Mouse (Mus musculus) urinary bladder, postnatal 4 days (tissue): Measurements from ENCODE around the gene Armh1.

Experiments used
- DNase-seq, 2 experiments: peaks; one replicate each; pipeline ENCODE4 v3.0.0; 2021 to 2022; ENCODE audit warnings: low spot score in 2 of 2

The Armh1 gene

DNA sequence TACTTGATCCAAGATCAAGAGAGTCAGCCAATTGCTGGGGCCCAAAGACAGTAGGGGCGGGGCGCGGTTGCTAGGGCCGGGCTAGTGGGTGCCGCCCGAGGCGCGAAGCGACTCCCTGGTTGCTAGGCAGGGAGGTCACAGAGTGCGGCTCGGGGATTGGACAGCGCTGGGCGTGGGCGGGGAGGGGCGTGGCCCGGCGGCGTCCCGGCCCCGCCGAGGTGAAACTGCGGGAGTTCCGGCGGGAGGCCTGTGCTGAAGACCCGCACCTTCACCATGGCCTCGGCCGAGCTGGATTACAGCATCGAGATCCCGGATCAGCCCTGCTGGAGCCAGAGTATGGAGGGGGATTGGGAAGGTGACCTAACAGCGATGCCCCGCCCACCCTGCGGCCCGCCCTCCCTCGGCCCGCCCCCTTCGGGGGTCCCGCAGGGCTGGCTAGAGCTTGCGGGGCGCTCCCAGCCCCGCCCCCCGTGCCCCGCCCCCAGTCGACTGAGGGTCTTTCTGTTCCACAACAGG is at the start of gene Armh1, which contains the start of gene Tmem53:
Gene Armh1, minus strand, starts transcription at position 325 of the 516 bp plus-strand sequence.
Gene Tmem53, plus strand, starts transcription at position 151 of the 516 bp plus-strand sequence.
- peak; percentile 92 for DNase-seq

DNA sequence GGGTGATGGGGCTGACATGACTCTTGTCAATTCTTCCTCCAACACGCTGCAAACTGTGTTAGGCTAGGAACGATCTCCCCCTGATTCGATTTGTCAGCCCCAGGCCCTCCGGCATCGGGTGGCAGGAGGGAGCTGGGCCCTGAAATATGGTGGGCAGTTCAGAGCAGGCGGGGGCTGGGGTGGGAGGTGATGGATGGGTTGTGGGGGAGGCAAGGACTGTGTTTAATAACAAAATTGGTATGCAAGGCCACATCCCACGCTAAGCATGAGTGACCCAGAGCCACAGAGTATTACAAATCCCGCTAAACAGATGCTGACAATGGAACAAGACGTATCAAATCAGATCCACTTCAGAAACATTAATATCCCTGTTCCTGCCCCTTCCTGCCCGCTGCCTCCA is 48.0 kb upstream of the Armh1 start:
- DNase-seq = no peak

DNA sequence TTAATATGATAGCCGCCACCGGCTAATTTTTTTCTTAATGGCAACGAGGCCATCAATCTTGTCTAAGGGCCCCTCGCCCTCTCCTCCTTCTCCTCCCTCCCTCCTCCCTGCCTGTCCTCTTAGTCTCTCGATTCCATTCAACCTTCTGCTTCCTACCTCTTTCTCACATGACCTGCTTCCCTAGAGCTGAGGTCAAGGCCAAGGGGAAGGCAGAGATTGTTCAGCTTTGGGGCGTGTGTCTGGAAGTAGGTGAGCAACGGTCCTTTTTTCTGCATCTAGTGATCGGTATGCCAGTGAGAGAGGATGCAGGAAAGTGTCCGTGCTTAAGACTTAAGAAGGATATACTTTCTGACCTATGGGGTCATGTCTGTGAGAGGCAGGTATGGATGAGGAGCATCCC is 45.9 kb upstream of the Armh1 start:
- DNase-seq = no peak

DNA sequence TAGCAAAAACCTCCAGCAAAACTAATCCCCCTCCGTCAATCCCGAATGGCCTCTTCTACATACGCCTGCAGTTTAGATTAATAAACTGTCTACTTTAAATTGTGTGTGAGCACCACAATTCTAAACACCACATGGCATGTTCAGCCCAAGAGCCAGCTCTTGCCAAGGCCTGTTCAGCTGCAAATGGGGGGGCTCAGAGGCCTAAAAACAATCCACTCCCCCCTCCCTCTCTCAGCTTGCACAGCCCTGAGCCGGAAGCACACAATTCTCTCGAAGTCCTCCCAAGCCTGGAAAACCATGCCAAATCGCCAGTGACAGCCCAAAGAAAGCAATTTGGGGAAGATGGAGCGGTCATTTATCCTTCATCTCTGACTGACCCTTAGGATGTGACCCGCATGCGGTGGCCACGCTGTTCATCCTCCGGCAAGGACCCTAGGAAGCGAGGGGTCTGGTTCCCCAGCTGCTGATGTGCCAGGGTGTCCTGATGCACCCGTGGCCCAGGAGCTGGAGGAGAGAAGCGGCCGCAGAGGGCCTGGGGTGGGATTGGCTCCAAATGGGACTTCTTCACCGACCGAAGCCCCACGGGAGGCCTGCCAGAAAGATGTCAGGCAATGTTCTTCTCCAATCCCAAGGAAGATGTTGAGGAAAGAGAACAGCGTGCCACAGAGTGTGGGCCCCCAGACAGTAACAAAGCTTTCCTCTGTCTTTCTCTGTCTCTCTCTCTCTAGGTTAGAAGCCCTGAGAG is 45.1 kb upstream of the Armh1 start:
- DNase-seq = no peak

DNA sequence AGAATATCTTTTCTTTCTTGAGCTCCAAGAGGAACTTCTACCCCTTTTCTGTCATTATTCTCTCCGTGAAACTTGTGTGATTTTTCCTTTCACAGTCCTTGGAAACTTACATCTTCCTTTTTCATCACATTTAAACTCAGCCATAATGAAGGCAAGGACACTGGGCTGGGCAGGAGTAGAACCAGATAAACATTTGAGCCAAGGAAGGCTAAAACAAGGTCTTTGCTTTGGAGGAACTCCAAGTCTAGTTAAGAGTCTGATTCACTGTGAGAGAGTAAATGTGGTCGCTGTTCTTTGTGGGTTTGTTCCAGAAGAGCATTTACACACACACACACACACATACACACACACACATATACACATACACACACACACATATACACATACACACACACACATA is 39.8 kb upstream of the Armh1 start:
- no peak for DNase-seq

DNA sequence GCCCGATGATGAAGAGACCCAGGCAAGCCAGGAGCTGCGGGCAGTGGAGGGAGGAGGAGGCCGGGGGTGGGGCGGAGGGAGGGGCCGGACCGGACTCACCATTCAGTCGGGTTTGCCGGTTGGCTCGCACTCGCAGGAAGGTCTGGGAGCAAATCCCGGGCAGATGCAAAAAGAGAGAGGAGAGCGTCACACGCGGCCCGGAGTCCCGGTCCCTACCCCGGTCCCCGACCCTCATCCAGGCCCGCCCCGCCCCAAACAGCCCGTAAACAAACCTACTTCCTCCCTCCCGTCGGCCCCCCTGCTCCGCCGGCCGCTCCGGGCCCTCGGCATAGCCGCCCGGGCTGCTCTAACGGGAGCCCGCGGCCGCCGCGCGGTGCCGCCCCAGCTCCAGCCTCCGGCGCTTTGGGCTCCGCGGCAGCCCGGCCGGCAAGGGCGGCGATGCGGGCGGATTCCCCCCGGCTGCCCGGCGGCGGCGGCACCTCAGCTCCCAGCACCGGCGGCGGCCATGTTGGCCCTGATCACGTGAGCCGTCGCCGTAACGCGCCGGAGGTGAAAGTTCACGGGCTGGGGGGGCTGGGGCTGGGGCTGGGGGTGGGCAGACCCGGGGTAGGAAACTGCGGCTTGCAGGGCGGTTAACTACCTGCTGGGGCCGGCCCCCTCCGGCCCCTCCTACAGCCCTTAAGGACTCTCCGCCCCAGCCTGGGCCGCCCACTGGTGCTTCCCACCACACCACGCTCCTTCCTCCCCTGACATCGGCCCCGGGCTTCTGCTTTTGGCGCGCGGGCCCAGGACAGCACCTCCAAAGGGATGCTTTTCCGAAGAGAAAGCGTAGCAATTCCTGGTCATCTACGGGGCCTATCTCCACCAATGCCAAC is 37.2 kb upstream of the Armh1 start:
- peak; percentile 76 to 82 for DNase-seq

DNA sequence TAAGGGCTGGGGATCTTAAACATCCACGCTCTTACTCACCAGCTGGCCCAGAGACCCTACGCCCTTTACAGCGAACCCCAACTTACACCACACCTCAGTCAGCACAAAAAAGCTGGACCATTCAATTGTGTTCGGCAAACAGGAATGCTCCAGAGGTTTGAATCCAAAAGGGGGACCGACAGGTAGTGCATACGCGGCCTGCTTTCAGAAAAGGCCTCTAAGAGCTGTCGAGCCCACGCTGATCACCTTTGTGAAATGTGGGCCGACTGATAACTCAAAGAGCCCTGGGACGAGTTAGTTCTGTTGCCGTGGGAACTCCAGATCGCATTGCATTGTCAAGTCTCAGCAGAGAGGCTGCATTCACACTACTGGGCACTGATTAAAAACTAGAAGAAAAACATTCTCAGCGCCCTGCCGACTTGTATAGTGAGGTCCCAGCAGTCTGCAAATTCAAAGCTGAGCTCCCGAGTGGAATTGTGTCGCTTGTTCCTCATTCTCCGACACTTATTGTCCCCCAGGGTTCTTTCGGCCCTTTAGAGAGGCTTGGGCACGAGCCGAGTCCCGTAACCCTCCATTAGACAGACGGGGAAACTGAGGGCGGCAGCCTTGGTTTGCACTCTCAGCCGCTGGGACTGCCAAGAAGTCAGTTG is 36.5 kb upstream of the Armh1 start:
- DNase-seq = no peak

DNA sequence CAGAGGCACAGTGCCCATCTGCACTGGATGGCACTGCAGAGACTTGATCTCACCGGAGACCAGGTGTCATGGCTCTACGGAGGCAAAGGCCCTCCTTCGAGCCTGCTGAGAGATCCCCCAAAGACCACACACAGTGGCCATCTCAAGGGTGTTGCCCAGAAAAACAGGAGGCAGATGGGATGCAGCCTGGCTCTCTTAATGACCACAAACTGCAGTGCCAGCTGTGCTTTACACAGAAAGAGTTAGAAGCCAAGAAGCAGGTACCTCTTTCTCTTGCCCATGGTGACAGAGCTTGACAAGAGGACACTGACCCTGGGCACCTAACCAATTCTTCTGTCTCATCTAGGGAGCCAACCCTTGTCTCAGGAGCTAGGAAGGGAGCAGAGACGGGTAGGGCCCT is 32.4 kb upstream of the Armh1 start:
- DNase-seq = no peak

DNA sequence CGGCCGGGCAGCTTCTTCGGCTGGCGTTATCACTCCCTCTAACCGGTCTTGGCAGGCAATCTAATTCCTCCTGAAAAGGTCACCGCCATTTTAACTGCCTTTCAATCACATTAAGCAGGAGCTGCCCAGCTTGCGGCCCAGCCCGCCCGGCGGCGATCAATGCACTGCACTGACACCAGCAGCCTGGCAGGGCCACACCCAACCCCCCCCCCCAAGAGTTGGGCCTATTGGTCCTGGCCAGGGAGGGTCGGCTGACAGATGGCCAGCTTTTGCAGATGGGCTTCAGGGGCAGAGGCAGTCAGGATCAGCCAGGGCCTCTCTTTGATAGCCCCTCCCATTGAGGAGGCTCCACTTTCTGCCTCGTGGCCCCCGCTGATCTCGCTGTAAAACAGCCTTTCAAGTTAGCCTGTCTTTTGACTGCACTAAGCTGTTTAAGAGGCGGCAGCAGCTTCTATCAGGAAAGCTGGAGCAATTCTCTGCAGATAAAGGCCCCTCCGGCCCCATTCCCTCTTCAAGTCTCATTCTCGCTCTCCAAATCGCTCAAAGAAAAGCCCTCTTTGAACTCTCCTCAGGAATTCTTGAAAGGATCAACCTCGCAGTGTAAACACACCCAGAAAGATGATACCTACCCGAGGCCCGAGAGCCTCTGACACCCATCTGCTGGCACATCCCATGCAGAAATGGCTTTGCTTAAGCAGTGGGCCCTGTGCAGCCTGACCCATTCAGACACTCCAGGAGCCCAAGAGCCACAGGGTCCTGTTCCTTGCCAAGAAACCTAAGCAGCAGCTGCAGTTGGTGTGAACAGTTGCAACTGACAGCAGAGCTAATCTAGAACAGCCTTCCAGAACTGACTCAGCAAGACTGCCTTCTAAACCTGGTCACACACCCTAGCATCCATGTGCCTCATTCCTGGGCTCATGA is 31.6 kb upstream of the Armh1 start:
- DNase-seq = no peak

DNA sequence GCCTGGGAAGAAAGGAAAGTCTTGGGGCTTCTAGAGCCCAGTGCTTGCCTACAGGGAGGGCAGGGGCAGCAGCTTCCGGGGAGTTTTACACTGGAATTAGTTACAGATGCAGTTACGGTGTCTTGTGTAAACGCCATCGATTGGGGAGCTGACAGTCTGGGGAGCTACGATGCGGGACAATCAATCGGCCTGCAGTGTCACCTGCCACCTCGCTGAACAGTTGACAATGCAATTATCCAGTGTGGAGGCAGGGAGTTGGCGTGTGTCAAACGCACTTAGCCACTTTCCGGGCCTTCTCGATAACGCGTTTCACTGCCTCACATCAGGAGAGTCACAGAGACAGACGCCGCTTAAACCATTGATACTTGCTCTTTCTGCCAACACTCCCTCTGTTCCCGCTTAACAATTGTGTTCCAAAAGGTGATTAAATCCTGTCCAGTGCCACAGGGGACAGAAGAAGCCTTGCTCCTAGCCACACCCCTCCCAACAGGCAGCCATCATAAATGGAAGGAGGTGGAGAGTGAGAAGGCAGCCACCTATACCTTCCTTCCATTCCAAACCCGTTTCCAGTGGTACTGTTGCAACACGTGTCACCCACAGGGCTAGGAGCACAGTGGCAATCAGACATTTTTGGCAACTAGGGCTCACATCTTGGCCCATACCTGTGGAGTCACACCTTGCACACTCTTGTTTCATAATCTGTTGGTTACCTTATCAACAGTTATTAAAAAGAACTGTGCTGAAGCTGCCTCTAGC is 29.3 kb upstream of the Armh1 start:
- DNase-seq = no peak

DNA sequence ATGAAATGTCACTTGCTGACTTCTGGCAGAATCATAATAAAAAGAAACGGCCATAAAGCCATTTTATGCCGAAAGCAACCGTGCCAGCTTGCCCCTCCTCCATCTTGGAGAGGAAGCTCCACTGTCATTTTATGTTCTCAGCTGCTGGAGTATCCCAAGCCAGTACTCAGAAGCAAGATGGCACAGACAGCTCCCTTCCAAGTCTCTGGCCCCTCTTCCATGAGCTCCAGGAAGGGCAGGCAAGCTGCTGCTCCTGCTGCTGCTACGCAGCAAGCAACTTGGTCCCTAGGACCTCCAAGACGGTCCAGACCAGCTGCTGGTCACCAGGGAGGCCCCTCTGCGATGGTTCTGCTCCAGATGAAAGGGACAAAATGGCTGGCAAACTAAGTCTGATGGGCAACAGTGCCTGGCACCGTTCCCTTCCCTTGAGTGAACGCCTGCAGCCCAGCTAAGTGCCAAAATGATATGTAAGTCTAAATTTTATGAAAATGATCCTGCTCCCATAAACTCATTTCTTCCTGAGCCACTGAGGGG is 28.5 kb upstream of the Armh1 start:
- DNase-seq = no peak

DNA sequence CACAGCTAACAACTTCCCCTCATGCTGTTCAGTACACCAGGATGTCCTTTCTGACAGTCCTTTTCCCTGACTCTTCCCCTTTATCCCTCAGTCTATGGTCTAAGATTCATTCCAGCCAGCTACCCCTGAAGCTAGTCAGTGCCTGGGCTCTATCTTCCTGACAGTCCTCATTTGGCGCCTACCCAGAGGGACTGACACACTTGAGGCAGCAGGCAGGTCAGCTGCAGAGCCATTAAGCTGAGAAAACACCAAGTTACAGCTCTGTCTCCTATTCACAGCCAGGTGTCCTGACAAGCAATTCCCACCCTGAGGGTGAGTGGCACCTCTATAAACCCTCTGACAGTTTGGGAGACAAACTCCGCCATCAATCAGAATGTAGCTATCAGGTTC is 27.3 kb upstream of the Armh1 start:
- no peak for DNase-seq

DNA sequence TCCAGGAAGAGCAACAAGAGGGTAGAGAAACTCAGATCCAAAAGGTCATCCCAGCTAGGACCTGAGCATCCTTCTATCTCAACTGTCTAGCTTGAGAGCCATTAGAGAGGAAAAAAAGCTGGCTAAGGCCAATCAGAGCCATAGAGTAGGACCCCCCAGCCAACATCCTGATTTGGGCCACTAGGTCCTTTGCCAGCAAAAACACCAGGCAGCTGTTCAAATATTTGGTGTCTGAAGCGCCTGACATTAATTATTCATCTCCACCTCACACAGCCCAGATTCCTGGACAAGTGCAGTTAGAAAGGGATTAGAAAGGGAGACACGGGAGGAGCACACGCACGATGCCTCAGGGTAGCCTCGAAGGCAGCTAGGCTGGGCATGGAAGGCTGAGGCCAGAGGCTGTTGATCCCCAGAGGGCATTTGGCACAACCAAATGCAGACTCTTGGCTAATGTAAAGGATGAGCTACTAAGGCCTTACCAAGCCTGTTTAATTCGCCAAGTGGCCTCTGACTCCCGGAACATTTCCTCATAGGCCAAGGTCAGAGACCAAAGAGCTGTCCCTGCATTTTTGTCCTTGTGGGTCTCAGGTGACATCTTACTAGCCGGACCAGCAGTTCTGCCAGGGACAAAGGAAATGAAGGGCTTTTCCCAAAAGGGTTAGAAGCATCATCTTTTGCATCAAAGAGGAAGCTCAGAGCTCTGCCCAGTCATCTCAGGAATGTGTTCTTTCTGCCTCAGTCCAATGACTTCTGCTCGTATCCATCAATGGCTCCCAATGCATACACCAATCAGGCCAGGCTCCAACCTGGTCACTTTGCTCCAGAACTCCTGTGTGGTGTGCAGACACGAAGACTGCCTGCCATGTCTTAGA is 26.7 kb upstream of the Armh1 start:
- no peak for DNase-seq

DNA sequence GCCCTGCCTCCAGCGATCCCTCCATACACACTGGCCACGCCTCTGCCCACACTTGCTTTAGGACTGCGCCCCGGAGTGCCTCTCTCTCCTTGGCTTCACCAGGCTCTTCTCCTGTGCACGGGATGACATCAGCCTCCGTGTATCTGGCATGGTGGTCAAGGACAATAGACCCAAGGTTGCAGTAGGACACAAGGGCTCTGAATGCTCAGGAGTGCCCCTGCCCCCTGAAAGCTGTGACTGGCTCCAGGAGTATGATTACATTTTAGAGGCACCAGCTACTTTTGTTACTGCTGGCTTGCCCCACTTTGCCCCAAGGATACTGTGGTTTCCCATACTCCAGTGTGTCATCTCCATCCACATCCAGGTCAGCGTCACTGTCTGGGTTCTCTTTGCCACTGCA is 25.8 kb upstream of the Armh1 start:
- DNase-seq = no peak

DNA sequence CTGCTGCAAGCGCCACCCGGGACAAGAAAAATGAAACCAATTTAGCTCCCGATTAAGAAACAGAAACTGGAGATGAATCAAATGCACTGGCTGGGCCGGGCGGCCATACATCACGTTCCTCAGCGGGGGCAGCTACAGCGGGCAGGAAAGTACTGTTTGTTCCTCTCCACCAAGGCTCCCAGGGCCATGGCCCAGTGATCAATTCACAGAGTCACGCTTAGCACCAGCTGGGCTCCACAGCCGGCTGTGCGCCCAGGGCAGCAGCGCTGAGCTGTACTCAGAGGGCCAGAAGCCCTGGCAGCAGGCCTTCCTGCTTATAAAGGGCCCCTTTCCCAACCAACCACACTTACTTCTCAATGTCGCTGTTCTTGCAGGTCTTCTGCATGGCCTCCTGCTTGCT is 25.1 kb upstream of the Armh1 start:
- DNase-seq = no peak

DNA sequence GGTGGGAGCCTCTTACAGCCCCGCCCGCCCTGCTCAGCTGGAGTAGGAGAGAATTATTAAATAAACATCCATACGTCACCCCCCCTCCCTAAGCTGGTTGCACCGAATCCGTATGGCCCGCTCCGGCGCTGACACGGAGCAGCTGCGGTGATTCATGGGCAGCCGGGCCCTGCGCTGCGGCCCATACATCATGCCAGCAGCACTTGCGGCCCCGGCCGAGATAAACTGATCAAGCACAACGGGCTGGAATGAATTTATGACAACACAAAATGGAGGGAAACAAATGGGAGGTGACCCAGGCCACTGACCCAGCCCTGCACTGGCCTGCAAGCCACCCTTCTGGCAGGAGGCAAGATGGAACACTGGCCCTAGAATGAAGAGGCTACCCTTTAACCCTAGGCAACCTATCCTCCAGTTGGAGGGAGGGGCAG is 24.4 kb upstream of the Armh1 start:
- DNase-seq = no peak

DNA sequence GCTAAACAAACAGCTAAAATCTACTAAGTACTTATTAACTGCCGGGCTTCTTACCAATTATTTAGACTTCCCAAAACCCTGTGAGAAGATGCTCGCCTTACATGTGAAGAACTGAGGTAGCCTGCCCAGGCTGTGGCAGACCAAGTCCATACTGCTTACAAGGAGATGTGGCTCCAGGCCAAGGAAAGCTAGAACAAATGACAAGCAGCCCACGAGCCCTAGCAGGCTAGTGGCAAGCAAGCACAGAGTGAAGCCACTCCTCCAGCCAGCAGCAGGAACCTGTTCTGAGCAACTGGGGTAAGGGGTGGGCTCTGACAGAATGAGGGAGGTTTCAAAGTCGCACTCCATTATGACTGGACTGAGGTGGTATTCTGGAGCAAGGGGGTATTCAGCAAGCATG is 22.8 kb upstream of the Armh1 start:
- no peak for DNase-seq

DNA sequence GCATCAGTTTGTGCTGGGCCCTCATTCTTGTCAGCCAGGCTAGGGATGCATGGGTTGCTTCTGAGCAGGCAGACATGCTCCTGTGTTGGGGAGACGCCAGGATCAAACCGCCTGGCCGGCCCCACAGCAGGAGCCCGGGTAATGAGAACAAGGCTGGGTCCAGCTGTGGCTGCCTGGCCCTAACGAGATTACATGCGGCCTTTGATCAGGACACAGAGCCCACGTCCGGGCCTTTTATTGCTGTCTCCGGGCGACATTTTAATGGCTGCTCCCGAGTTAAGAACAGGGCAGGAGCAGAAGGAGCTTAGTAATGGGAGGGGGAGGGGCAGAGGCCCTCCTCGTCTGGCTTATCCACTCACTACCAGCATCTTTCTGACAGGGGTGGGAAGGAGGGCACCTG is 20.5 kb upstream of the Armh1 start:
- DNase-seq = no peak

DNA sequence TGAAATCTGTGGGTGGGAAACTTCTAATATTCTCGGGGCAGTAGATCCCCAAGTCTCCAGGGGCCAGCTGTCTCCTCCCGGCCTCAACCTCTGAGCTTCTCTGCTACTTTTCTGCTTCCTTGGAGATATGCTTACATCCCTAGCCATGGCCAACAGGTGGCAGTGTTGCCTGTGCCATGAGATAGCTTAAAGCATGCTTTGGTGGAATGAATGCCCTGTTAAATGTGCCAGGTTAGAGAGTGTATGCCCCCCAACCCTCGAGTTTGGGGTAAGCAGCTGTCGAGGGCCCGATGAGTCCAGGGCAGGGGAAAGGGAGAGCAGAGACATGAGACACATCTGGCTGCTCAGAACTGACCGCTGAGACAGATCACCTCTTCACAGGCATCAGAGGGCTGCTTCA is 18.4 kb upstream of the Armh1 start:
- DNase-seq = peak; percentile 54 to 76
